Mouse (Mus musculus): ENCODE results near the gene Atox1. TPM values are rescaled to one million over a fixed set of nuclear protein-coding genes. Genes with fewer than 3 reads are reported as not detected.
A peak's percentile ranks its signal among the peaks of the same experiment; 100 is the strongest.

Gene Atox1
- polyA plus RNA-seq, 1 experiment from 2014 or later: 507 TPM

- no peaks in the 10 kb centered on the region for H3K9me3 ChIP-seq (ENCODE audit: control insufficient read depth, low read depth, low read length)
- WGBS: 85% methylated on average over 4 of the region's 4 CpGs
- H3K4me3 ChIP-seq (ENCODE audit: low read depth, low read length): no peak overlapping the region
- ATAC-seq (ENCODE audit: insufficient number of reproducible peaks, insufficient read depth, low FRiP score, low read depth): no peak
- H3K4me2 ChIP-seq (replicated peaks; ENCODE audit: low read depth, low read length): no peak overlapping the region
- H3K9ac ChIP-seq (replicated peaks; ENCODE audit: low read depth, low read length): no peak overlapping the region
- peaks cover 72% of the 10 kb centered on the region for H3K36me3 ChIP-seq (ENCODE audit: control insufficient read depth, insufficient read depth, low read length)
- H3K27me3 ChIP-seq (ENCODE audit: control insufficient read depth, insufficient read depth, low read length): no peaks in the 10 kb centered on the region
- H3K4me1 ChIP-seq (ENCODE audit: control insufficient read depth, insufficient read depth, low read length): peaks cover 11% of the 10 kb centered on the region; the same call in 1 of the 2 replicates
- no peak overlapping the region for H3K27ac ChIP-seq (ENCODE audit: low read length)
Observed at GRCm38 (mm10) chr11:55407133-55407532, 53.9 kb downstream of the Atox1 start.

- H3K4me1 ChIP-seq (ENCODE audit: control insufficient read depth, insufficient read depth, low read length): peaks cover 4% of the 10 kb centered on the region; the same call in 1 of the 2 replicates
- H3K36me3 ChIP-seq (ENCODE audit: control insufficient read depth, insufficient read depth, low read length): peaks cover 80% of the 10 kb centered on the region
- no peaks in the 10 kb centered on the region for H3K27me3 ChIP-seq (ENCODE audit: control insufficient read depth, insufficient read depth, low read length)
- no peaks in the 10 kb centered on the region for H3K9me3 ChIP-seq (ENCODE audit: control insufficient read depth, low read depth, low read length)
- 58% methylated on average over 8 of the region's 8 CpGs for WGBS
- ATAC-seq (ENCODE audit: insufficient number of reproducible peaks, insufficient read depth, low FRiP score, low read depth): peak; percentile 56; the same call in 1 of the 2 replicates
- peak overlapping the region; percentile 72; the same call in 1 of the 2 replicates for H3K27ac ChIP-seq (ENCODE audit: low read length)
- H3K4me3 ChIP-seq (ENCODE audit: low read depth, low read length): no peak overlapping the region
- H3K4me2 ChIP-seq (replicated peaks; ENCODE audit: low read depth, low read length): no peak overlapping the region
- H3K9ac ChIP-seq (replicated peaks; ENCODE audit: low read depth, low read length): no peak overlapping the region
Observed at GRCm38 (mm10) chr11:55405601-55406469, 55.2 kb downstream of the Atox1 start.

GRCm38 (mm10) chr11:55404659-55405457, 56.2 kb downstream of the Atox1 start:
- Histone ChIP-seq H3K9ac (replicated peaks; ENCODE audit: low read depth, low read length) (no peak overlapping the region), H3K27me3 (ENCODE audit: control insufficient read depth, insufficient read depth, low read length) (no peaks in the 10 kb centered on the region), H3K36me3 (ENCODE audit: control insufficient read depth, insufficient read depth, low read length) (peaks cover 82% of the 10 kb centered on the region), H3K4me1 (ENCODE audit: control insufficient read depth, insufficient read depth, low read length) (no peaks in the 10 kb centered on the region), H3K4me3 (ENCODE audit: low read depth, low read length) (no peak overlapping the region), H3K27ac (ENCODE audit: low read length) (peak overlapping the region; percentile 72; the same call in 1 of the 2 replicates), H3K9me3 (ENCODE audit: control insufficient read depth, low read depth, low read length) (no peaks in the 10 kb centered on the region), H3K4me2 (replicated peaks; ENCODE audit: low read depth, low read length) (no peak overlapping the region)
- ATAC-seq (ENCODE audit: insufficient number of reproducible peaks, insufficient read depth, low FRiP score, low read depth): no peak
- 85% methylated on average over 9 of the region's 9 CpGs for WGBS

- 73% methylated on average over 2 of the region's 2 CpGs for WGBS
- no peaks in the 10 kb centered on the region for H3K27me3 ChIP-seq (ENCODE audit: control insufficient read depth, insufficient read depth, low read length)
- no peak overlapping the region for H3K9ac ChIP-seq (replicated peaks; ENCODE audit: low read depth, low read length)
- no peaks in the 10 kb centered on the region for H3K9me3 ChIP-seq (ENCODE audit: control insufficient read depth, low read depth, low read length)
- peaks cover 78% of the 10 kb centered on the region for H3K36me3 ChIP-seq (ENCODE audit: control insufficient read depth, insufficient read depth, low read length)
- no peak overlapping the region for H3K4me3 ChIP-seq (ENCODE audit: low read depth, low read length)
- ATAC-seq (ENCODE audit: insufficient number of reproducible peaks, insufficient read depth, low FRiP score, low read depth): peak; percentile 66; the same call in 1 of the 2 replicates
- no peaks in the 10 kb centered on the region for H3K4me1 ChIP-seq (ENCODE audit: control insufficient read depth, insufficient read depth, low read length)
- H3K27ac ChIP-seq (ENCODE audit: low read length): no peak overlapping the region
- no peak overlapping the region for H3K4me2 ChIP-seq (replicated peaks; ENCODE audit: low read depth, low read length)
Observed at GRCm38 (mm10) chr11:55400863-55401262, 60.2 kb downstream of the Atox1 start.

GRCm38 (mm10) chr11:55398371-55398770, 62.7 kb downstream of the Atox1 start:
- Histone ChIP-seq H3K27me3 (ENCODE audit: control insufficient read depth, insufficient read depth, low read length) (no peaks in the 10 kb centered on the region), H3K9me3 (ENCODE audit: control insufficient read depth, low read depth, low read length) (no peaks in the 10 kb centered on the region), H3K36me3 (ENCODE audit: control insufficient read depth, insufficient read depth, low read length) (peaks cover 75% of the 10 kb centered on the region), H3K9ac (replicated peaks; ENCODE audit: low read depth, low read length) (no peak overlapping the region), H3K4me1 (ENCODE audit: control insufficient read depth, insufficient read depth, low read length) (no peaks in the 10 kb centered on the region), H3K27ac (ENCODE audit: low read length) (no peak overlapping the region), H3K4me2 (replicated peaks; ENCODE audit: low read depth, low read length) (no peak overlapping the region), H3K4me3 (ENCODE audit: low read depth, low read length) (no peak overlapping the region)
- ATAC-seq (ENCODE audit: insufficient number of reproducible peaks, insufficient read depth, low FRiP score, low read depth): no peak
- 91% methylated on average over 8 of the region's 8 CpGs for WGBS

DNA sequence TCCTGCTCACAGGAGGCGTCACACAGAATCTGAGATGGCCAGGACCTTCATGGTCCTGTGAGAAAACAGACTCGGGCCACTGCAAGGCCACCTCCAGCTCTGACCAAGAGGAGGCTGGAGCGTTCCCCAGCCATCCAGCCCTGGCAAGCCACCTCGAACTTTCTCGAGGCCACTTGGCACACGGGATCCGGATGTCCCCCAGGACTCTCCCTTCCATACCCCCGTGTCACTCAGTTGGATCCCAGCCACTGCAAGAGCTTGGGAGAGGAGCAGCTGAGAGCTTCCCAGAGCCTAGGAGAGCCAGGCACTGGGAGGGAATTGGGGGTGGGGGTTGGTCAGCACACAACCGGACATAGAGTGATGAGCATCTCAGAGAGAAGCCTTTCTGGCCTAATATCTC, 63.6 kb downstream of the Atox1 start:
- WGBS: 85% methylated on average over 9 of the region's 9 CpGs

GRCm38 (mm10) chr11:55397036-55397435, 64.0 kb downstream of the Atox1 start:
- H3K4me1 ChIP-seq (ENCODE audit: control insufficient read depth, insufficient read depth, low read length): no peaks in the 10 kb centered on the region
- no peak overlapping the region for H3K9ac ChIP-seq (replicated peaks; ENCODE audit: low read depth, low read length)
- H3K27ac ChIP-seq (ENCODE audit: low read length): no peak overlapping the region
- peaks cover 62% of the 10 kb centered on the region for H3K36me3 ChIP-seq (ENCODE audit: control insufficient read depth, insufficient read depth, low read length)
- 87% methylated on average over 2 of the region's 2 CpGs for whole genome bisulfite sequencing
- no peak for ATAC-seq (ENCODE audit: insufficient number of reproducible peaks, insufficient read depth, low FRiP score, low read depth)
- H3K4me3 ChIP-seq (ENCODE audit: low read depth, low read length): no peak overlapping the region
- H3K9me3 ChIP-seq (ENCODE audit: control insufficient read depth, low read depth, low read length): no peaks in the 10 kb centered on the region
- no peak overlapping the region for H3K4me2 ChIP-seq (replicated peaks; ENCODE audit: low read depth, low read length)
- no peaks in the 10 kb centered on the region for H3K27me3 ChIP-seq (ENCODE audit: control insufficient read depth, insufficient read depth, low read length)

More for the DNA sequence above, 63.6 kb downstream of the Atox1 start:
- Histone ChIP-seq H3K36me3 (ENCODE audit: control insufficient read depth, insufficient read depth, low read length) (peaks cover 66% of the 10 kb centered on the region), H3K27me3 (ENCODE audit: control insufficient read depth, insufficient read depth, low read length) (no peaks in the 10 kb centered on the region), H3K4me1 (ENCODE audit: control insufficient read depth, insufficient read depth, low read length) (no peaks in the 10 kb centered on the region), H3K27ac (ENCODE audit: low read length) (no peak overlapping the region), H3K4me2 (replicated peaks; ENCODE audit: low read depth, low read length) (no peak overlapping the region), H3K4me3 (ENCODE audit: low read depth, low read length) (no peak overlapping the region), H3K9me3 (ENCODE audit: control insufficient read depth, low read depth, low read length) (no peaks in the 10 kb centered on the region), H3K9ac (replicated peaks; ENCODE audit: low read depth, low read length) (no peak overlapping the region)
- no peak for ATAC-seq (ENCODE audit: insufficient number of reproducible peaks, insufficient read depth, low FRiP score, low read depth)
